Mouse (Mus musculus) layer of hippocampus, postnatal 36 days (tissue): ENCODE results near the gene Camk2b. TPM values are rescaled to one million over a fixed set of nuclear protein-coding genes. Genes with fewer than 3 reads are reported as not detected.
"Not testable (repeated sequence)": the region's sequence is repeated elsewhere in the genome, so short reads cannot be mapped to it uniquely, and the experiment has no call there.

Experiments used
- DNase-seq, 2 experiments: peaks; one replicate each; pipeline ENCODE4 v3.0.0; 2022
- total RNA-seq, 2 experiments: library from RNA; stranded (reverse); gene quantifications; 2 replicates each; pipeline ENCODE4 v1.2.3; 2021

Camk2b gene
- total RNA-seq, 2 experiments from 2014 or later = 1,105 to 1,153 TPM

DNA sequence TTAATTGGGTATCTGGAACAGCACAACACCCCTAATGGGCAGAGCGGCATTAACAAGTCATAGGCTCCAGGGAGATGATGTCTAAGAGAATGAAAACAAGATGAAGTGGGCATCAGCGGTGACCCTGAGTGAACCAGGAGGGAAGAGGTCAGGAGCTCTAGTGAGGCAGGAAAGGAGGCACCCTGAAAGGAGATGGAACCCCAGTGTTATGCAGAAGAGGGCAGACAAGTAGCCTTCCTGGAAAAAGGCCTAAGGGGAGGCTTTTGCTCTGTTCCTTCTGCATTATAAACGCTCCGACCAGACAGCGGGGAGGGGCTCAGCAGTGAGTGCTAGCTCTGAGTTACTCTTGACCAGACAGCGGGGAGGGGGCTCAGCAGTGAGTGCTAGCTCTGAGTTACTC, 123.2 kb downstream of the Camk2b start:
- DNase-seq = no peak

- not testable (repeated sequence) for DNase-seq
Observed at GRCm38 (mm10) chr11:5934531-5934930, 131.6 kb downstream of the Camk2b start.

GRCm38 (mm10) chr11:5931947-5932346, 134.2 kb downstream of the Camk2b start:
- DNase-seq = not testable (repeated sequence)

- DNase-seq = no peak
Observed at GRCm38 (mm10) chr11:5930578-5930977, 135.6 kb downstream of the Camk2b start.

DNA sequence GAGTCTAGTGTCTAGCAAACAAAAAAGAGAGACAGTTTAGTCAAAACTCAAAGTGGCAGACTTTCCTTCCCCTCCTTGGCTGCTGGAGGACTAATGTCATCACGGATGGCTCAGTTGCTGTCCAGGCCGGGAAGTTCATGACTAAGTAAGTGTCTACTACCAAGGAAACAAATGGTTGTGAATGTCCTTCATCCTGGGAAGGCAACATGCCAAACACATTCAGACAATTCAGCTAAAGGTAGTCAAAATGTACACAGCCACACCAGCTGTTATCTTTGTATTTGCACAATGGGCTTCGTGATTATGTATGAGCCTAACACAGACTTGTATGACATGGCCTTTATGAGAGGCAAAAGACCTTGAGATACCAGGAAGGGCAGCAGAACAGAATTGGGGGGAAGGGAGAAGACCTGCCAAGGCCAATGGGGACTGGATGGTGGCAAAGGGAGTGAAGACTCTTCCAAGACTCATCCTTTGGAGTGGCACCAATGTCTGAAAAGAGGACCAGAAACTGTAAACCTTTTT, 139.4 kb downstream of the Camk2b start:
- no peak for DNase-seq

DNA sequence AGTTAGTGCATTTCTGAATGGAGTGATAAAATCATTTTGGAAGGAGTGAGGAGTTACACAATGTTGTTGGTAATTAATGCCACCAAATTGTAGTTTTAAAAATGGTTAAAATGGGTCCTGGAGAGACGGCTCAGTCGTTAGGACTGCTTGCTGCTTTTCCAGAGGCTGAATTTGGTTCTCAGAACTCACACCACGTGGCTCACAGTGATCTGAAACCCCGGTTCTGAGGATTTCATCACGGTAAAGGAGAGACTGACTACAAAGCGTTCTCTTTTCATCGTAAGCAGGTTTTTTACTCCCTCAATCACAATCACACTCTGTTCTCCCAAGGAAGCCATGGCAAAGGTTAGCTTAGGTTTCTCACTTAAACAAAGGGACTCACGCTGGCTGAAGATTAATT, 141.5 kb downstream of the Camk2b start:
- DNase-seq = no peak

DNA sequence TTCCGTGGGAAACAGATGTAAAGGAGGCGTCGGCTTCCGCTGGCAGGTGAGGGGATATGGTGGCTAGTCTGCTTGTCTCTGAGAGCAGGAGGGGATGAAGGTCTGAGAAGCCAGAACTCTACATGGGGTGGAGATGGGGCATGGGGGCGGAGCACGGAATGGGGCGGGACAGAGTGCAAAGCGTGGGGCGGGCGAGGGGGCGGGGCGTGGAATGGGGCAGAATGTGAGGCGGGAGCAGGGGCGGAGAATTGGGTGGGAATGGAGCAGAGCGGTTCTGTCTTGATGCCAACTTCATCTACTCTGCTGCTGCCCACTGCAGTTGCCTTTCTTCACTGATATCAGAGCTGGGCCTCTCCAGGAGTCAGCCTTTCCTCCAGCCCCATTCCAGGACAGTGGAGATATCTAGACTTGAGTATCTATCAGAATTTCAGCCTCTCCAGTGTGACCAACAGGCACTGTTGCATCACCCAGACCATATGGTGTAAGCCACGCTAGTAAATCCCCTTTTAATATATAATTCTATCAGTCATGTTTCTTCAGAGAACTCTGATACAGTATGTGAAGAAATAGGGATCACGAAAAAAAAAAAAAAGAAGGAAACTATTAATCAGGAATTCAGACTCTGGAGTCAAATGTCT, 145.7 kb downstream of the Camk2b start:
- no peak for DNase-seq

Other genes with a start within 250 kb of the Camk2b start
- gene Polm, start 228.3 kb downstream of the Camk2b start, total RNA-seq = 10 to 100 TPM; 12.1 to 14.0 TPM
- 1 to 10 TPM; 4.8 to 8.3 TPM for gene Aebp1, start 204.4 kb downstream of the Camk2b start, total RNA-seq
- gene Pold2, start 188.1 kb downstream of the Camk2b start, total RNA-seq = 10 to 100 TPM; 23.5 to 25.2 TPM
- gene Myl7, start 167.6 kb downstream of the Camk2b start, total RNA-seq = not detected
- gene Gck, start 116.3 kb downstream of the Camk2b start, total RNA-seq = 1 to 10 TPM; 2.4 to 3.7 TPM
- gene Ykt6, start 110.7 kb downstream of the Camk2b start, total RNA-seq = 10 to 100 TPM; 68.2 to 73.2 TPM
- gene A730071L15Rik, start 133.7 kb upstream of the Camk2b start, total RNA-seq = under 1 TPM in 1 of 2 experiments, not detected in 1; 0.50 TPM
- gene Nudcd3, start 134.1 kb upstream of the Camk2b start, total RNA-seq = 100 to 1,000 TPM; 108 to 114 TPM
- under 1 TPM; 0.28 to 0.30 TPM for gene Npc1l1, start 163.8 kb upstream of the Camk2b start, total RNA-seq
- gene Ddx56, start 201.4 kb upstream of the Camk2b start, total RNA-seq = 10 to 100 TPM; 43.1 to 44.5 TPM
- gene Tmed4, start 208.5 kb upstream of the Camk2b start, total RNA-seq = 100 to 1,000 TPM; 107 TPM
- 100 to 1,000 TPM; 218 to 220 TPM for gene Ogdh, start 225.3 kb upstream of the Camk2b start, total RNA-seq